Mouse (Mus musculus) testis, postnatal 14 days (tissue): ENCODE measurements around the gene Atxn10.

Source experiments
- DNase-seq: peaks from one replicate; pipeline ENCODE4 v3.0.0; 2021; ENCODE audit warnings: low spot score

The Atxn10 gene

GRCm38 (mm10) chr15:85334234-85334633, 1.8 kb upstream of the Atxn10 start:
- no peak for DNase-seq

GRCm38 (mm10) chr15:85336301-85336991, 401 bp downstream of the Atxn10 start:
- peak; percentile 84 for DNase-seq

GRCm38 (mm10) chr15:85337219-85337618, 1.2 kb downstream of the Atxn10 start:
- no peak for DNase-seq

- DNase-seq, result no peak
These were observed 1.9 kb downstream of the Atxn10 start for GRCm38 (mm10) chr15:85337979-85338378.

GRCm38 (mm10) chr15:85342246-85342645, 6.2 kb downstream of the Atxn10 start:
- no peak for DNase-seq

- no peak for DNase-seq
These were observed 8.6 kb downstream of the Atxn10 start for GRCm38 (mm10) chr15:85344673-85345072.

GRCm38 (mm10) chr15:85347058-85347700, 11.1 kb downstream of the Atxn10 start:
- DNase-seq, result no peak

GRCm38 (mm10) chr15:85350144-85350543, 14.1 kb downstream of the Atxn10 start:
- no peak for DNase-seq

GRCm38 (mm10) chr15:85354060-85354459, 18.0 kb downstream of the Atxn10 start:
- no peak for DNase-seq

GRCm38 (mm10) chr15:85356112-85356511, 20.1 kb downstream of the Atxn10 start:
- no peak for DNase-seq

- no peak for DNase-seq
These were observed 21.6 kb downstream of the Atxn10 start for GRCm38 (mm10) chr15:85357465-85358225.

GRCm38 (mm10) chr15:85359483-85359882, 23.4 kb downstream of the Atxn10 start:
- no peak for DNase-seq

- DNase-seq, result no peak
These were observed 23.9 kb downstream of the Atxn10 start for GRCm38 (mm10) chr15:85359901-85360300.

- DNase-seq, result no peak
These were observed 28.3 kb downstream of the Atxn10 start for GRCm38 (mm10) chr15:85364366-85364765.

GRCm38 (mm10) chr15:85366938-85367337, 30.9 kb downstream of the Atxn10 start:
- no peak for DNase-seq

- DNase-seq, result no peak
These were observed 33.7 kb downstream of the Atxn10 start for GRCm38 (mm10) chr15:85369765-85370164.

- no peak for DNase-seq
These were observed 37.1 kb downstream of the Atxn10 start for GRCm38 (mm10) chr15:85373125-85373524.

- DNase-seq, result no peak
These were observed 47.4 kb downstream of the Atxn10 start for GRCm38 (mm10) chr15:85383477-85383876.

- no peak for DNase-seq
These were observed 52.7 kb downstream of the Atxn10 start for GRCm38 (mm10) chr15:85388696-85389095.

- no peak for DNase-seq
These were observed 53.9 kb downstream of the Atxn10 start for GRCm38 (mm10) chr15:85389915-85390314.

- no peak for DNase-seq
These were observed 59.3 kb downstream of the Atxn10 start for GRCm38 (mm10) chr15:85395360-85395759.

- no peak for DNase-seq
These were observed 65.9 kb downstream of the Atxn10 start for GRCm38 (mm10) chr15:85401926-85402325.

GRCm38 (mm10) chr15:85403256-85403731, 67.2 kb downstream of the Atxn10 start:
- no peak for DNase-seq
